Mouse (Mus musculus): ENCODE data around the gene Dpep3. TPM values are rescaled to one million over a fixed set of nuclear protein-coding genes. Genes with fewer than 3 reads are reported as not detected.

The Dpep3 gene
- polyA plus RNA-seq, 1 experiment = not detected

DNA sequence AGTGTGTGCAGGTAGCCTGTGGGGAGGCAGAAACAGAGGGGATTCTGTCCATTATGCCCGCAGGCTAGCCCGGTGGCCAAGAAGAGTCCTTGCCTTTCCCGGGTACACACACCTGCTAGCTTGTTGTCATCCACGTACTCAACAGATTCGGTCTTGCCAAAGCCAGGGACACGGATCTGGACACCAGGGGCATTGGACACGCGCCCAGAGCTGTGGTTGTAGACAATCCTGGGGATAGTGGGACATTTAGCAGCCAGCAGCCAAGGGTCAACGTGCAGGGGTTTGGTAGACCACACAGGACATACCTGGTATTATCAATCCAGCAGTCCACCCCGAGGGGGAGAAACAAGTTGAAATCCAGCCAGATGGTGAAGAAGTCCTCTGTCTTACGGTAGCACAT, 37.2 kb downstream of the Dpep3 start:
- H3K4me3 ChIP-seq (ENCODE audit: insufficient read depth, low read length) = no peak overlapping the region
- no peaks in the 10 kb centered on the region for H3K4me1 ChIP-seq (ENCODE audit: control insufficient read depth, insufficient read depth, low read length)
- no peak for TF ChIP-seq CTCF (IDR thresholded peaks at IDR 0.05; ENCODE audit: extremely low read depth, insufficient read depth, low read length)
- no peak for TF ChIP-seq POLR2A (IDR thresholded peaks at IDR 0.05; ENCODE audit: extremely low read depth, insufficient read depth, low read length)
- no peak overlapping the region for H3K27ac ChIP-seq (ENCODE audit: insufficient read depth, low read length)

DNA sequence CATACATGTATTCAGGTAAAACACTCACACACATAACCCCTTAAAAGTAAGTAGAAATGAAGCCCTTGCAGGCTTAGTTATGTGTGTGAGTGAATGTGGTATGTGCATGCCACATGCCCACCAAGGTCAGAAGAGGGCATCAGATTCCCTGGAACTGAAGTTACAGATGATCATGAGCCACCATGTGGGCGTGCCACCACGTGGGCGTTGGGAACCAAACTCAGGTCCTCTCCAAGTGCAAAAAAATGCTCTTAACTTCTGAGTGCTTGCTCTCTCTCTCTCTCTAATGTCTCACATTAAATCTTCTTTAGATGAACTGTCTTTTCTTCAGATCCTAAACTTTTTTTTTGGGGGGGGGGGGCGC, 40.9 kb downstream of the Dpep3 start, which contains the start of gene Psmb10:
Gene Psmb10 (minus strand): TSS at position 139 of the 364 bp plus-strand sequence.
- H3K4me3 ChIP-seq (ENCODE audit: insufficient read depth, low read length) = peak within 1 kb of the TSS; percentile 91
- TF ChIP-seq CTCF (IDR thresholded peaks at IDR 0.05; ENCODE audit: extremely low read depth, insufficient read depth, low read length) (no peak), POLR2A (IDR thresholded peaks at IDR 0.05; ENCODE audit: extremely low read depth, insufficient read depth, low read length) (no peak)

DNA sequence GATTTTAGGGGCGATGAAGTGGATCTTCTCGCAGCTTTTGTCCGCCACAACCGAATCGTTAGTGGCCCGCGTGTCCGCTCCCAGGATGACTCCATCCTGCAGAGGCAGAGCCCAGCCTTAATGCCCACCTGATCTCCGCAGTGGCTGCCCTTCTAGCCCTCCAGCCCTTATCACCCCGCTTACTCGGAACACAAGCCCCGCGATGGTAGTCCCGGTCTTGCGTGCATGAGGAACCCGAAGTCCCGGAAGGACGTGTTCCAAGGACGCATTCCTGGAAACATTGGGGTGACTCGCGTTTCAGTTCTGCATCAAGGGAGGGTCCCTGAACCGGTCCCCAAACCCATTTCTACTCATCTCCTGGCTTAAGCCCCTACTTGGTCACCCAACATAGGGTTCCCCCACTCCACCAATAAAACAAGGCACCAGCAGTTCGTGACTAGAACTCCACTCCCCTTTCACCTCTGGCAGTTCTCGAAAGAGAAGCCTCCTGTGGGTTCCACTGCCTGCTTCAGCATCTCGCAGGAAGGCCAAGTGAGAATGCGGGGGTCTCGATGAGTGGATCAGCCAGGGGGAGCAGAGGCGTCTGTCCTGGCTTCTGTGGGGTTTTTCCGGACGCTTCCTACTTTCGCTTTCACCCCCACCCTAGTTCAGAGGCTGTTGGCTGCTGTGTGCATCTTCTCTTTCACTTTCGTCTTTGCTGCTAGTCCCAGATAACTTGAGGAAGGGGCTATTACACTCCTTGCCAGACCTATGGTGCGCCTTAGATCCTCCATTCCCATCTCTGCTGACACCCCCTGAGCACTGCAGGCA, 41.5 kb downstream of the Dpep3 start:
- Histone ChIP-seq H3K4me1 (ENCODE audit: control insufficient read depth, insufficient read depth, low read length) (peaks cover 2% of the 10 kb centered on the region; the same call in 1 of the 2 replicates), H3K4me3 (ENCODE audit: insufficient read depth, low read length) (peak overlapping the region; percentile 91)

More for the DNA sequence above, 40.9 kb downstream of the Dpep3 start, which contains the start of gene Psmb10:
- Histone ChIP-seq H3K27ac (ENCODE audit: insufficient read depth, low read length) (peak within 1 kb of the TSS; percentile 89), H3K4me1 (ENCODE audit: control insufficient read depth, insufficient read depth, low read length) (peaks cover 2% of the 10 kb centered on the region; the same call in 1 of the 2 replicates)

DNA sequence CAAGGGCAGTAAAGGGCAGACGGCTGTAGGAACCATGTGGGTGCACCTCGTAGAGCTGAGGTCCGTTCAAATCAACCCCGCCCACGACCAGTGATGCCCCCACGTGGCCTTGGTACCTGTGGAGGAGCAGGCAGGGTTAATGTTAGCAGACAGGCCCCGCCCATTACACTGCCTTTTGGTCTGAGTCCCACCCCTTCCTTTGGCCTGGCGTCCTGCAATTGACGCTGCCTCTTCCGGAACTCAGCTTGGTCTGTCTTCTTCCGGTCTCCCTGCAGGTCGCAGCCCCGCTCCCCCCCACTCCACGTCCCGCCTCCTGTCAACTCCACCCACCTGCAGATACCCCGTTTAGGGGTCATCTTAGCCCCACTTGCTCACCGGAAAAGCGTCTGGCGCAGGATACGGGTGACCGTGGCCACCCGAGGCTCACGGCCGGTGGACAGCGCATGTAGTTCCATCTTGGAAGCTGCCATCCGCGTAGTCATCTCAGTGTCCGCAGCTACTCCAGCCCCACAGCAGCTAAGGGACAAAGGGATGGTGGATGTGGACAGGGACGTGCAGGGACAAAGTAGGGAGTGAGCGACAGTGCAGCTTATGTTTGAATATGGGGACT, 42.3 kb downstream of the Dpep3 start:
- H3K4me3 ChIP-seq (ENCODE audit: insufficient read depth, low read length) = peak overlapping the region; percentile 91
- H3K27ac ChIP-seq (ENCODE audit: insufficient read depth, low read length) = peak overlapping the region; percentile 89
- H3K4me1 ChIP-seq (ENCODE audit: control insufficient read depth, insufficient read depth, low read length) = peaks cover 2% of the 10 kb centered on the region; the same call in 1 of the 2 replicates
- no peak for TF ChIP-seq CTCF (IDR thresholded peaks at IDR 0.05; ENCODE audit: extremely low read depth, insufficient read depth, low read length)
- TF ChIP-seq POLR2A (IDR thresholded peaks at IDR 0.05; ENCODE audit: extremely low read depth, insufficient read depth, low read length) = peak; percentile 86

More for the DNA sequence above, 41.5 kb downstream of the Dpep3 start:
- TF ChIP-seq CTCF (IDR thresholded peaks at IDR 0.05; ENCODE audit: extremely low read depth, insufficient read depth, low read length) (no peak), POLR2A (IDR thresholded peaks at IDR 0.05; ENCODE audit: extremely low read depth, insufficient read depth, low read length) (peak; percentile 17; the same call in 1 of the 2 replicates)
- H3K27ac ChIP-seq (ENCODE audit: insufficient read depth, low read length) = peak overlapping the region; percentile 89

DNA sequence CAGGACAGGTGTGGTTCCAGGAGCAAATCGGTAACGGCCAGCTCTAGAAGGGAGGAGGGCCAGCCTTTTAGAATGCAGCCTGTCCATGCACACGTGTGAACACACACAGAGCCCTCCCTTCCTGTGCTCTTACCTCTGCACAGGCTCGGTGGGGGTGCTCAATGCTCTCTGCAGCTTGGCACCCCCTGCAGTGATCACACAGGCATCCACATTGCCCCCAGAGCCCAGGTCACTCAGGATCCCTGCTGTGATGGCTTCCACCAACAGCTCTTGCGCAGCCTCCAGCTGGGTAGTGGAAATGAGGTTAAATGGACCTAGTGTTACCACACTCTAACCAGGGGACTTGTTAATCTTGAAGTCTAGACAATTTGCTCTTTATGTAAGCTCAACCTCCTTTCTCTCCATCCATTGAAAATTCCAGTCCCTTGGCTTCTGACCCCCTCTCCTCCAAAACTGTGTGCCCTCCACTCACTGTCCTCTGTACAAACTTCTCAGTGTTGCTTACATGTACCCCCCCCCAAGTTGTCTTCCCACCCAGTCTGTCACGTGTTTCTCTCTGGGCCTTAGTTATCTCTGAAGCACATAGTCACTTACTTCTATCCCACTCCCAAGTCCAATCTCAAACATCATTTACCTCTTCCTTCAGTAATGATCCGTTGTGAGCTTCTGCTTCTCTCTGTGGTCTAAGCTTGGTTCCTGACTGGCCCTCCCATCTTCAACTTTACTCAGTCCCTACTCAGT, 43.2 kb downstream of the Dpep3 start:
- peaks cover 2% of the 10 kb centered on the region; the same call in 1 of the 2 replicates for H3K4me1 ChIP-seq (ENCODE audit: control insufficient read depth, insufficient read depth, low read length)
- H3K4me3 ChIP-seq (ENCODE audit: insufficient read depth, low read length) = peak overlapping the region; percentile 91
- peak overlapping the region; percentile 61; the same call in 1 of the 2 replicates for H3K27ac ChIP-seq (ENCODE audit: insufficient read depth, low read length)
- no peak for TF ChIP-seq POLR2A (IDR thresholded peaks at IDR 0.05; ENCODE audit: extremely low read depth, insufficient read depth, low read length)
- TF ChIP-seq CTCF (IDR thresholded peaks at IDR 0.05; ENCODE audit: extremely low read depth, insufficient read depth, low read length) = no peak

DNA sequence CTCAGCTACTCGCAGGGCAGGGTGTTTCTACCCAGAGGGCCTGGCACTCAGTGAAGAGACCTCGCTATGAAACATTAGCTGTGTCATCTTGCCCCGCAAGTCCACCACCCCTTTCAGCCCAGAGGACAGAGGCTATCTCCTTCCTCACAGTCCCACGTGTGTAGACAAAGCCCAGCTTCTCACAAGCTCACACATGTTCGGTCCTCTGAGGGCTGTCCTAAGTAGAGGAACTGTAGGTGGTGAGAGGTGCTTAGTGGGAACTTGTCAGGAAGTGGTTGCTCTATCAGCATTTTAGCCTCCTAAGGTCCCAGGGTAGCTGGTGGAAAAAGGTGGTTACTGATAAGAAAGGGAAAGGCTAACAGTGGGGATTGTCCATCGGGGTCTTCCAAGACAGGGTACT, 44.1 kb downstream of the Dpep3 start:
- peaks cover 2% of the 10 kb centered on the region for H3K4me1 ChIP-seq (ENCODE audit: control insufficient read depth, insufficient read depth, low read length)
- TF ChIP-seq POLR2A (IDR thresholded peaks at IDR 0.05; ENCODE audit: extremely low read depth, insufficient read depth, low read length) (no peak), CTCF (IDR thresholded peaks at IDR 0.05; ENCODE audit: extremely low read depth, insufficient read depth, low read length) (no peak)
- H3K4me3 ChIP-seq (ENCODE audit: insufficient read depth, low read length) = no peak overlapping the region
- no peak overlapping the region for H3K27ac ChIP-seq (ENCODE audit: insufficient read depth, low read length)

DNA sequence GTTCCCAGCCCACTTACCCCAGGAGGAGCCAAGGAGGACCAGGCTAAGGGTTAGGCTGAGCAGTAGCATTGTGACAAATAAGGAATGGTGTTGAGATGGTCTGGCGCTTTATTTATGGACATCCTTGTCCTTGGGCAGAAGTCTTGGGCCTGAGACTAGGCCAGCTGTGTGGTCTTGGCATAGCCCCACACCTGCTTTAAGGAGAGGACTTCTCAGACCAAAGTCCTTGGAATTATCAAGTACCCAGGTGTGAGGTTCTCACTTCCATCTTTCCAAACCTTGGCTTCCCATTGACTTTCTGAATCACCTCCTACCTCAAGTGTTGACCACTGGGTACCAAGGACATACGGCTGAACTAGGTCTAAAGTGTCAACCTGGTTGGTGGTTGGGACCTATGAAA, 45.5 kb downstream of the Dpep3 start, which contains the start of gene Ctrl:
Gene Ctrl (minus strand): TSS at position 101 of the 400 bp plus-strand sequence.
- Histone ChIP-seq H3K27ac (ENCODE audit: insufficient read depth, low read length) (no peak within 1 kb of the TSS), H3K4me1 (ENCODE audit: control insufficient read depth, insufficient read depth, low read length) (peaks cover 2% of the 10 kb centered on the region), H3K4me3 (ENCODE audit: insufficient read depth, low read length) (no peak within 1 kb of the TSS)
- TF ChIP-seq POLR2A (IDR thresholded peaks at IDR 0.05; ENCODE audit: extremely low read depth, insufficient read depth, low read length) = no peak
- TF ChIP-seq CTCF (IDR thresholded peaks at IDR 0.05; ENCODE audit: extremely low read depth, insufficient read depth, low read length) = no peak

DNA sequence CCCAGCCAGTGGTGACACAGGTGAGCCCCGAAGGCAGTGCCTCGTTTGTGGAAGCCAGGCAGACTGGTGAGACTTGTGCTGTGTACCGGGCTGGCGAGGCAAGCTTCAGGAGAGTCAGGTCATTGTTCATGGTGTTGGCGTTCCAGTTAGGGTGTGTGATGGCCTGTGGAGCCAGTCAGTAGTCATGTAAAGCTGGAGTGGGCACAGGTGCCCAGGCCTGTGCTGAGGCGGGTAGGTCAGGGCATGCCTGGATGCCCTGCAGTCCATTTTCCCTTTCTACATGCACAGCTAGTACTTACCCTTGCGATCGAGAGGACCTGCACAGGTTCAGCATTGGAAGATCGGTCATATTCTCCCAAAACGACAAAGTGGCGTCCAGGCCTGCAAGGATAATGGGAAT, 46.7 kb downstream of the Dpep3 start:
- peaks cover 2% of the 10 kb centered on the region for H3K4me1 ChIP-seq (ENCODE audit: control insufficient read depth, insufficient read depth, low read length)
- H3K27ac ChIP-seq (ENCODE audit: insufficient read depth, low read length) = no peak overlapping the region
- H3K4me3 ChIP-seq (ENCODE audit: insufficient read depth, low read length) = no peak overlapping the region
- TF ChIP-seq CTCF (IDR thresholded peaks at IDR 0.05; ENCODE audit: extremely low read depth, insufficient read depth, low read length) (no peak), POLR2A (IDR thresholded peaks at IDR 0.05; ENCODE audit: extremely low read depth, insufficient read depth, low read length) (no peak)

DNA sequence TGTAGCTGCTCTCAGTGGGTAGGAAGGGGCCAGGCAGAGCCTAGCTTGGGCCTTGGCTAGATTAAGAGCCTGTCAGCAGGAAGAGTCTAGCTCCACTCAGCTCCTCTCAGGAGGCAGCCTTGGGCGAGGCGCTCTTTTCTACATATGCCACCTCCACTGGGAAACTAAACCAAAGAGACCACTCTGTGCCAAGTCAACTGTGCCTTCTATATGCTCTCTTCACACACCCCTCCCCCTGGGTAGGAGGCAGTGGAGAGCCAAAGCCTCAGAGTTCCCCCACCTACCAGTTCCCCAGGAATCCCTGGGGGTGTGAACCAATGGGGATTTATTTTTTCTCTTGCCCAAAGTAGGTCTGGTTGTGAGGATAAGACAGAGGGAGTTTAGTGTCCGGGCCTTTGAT, 48.0 kb downstream of the Dpep3 start:
- peak overlapping the region; percentile 22 for H3K27ac ChIP-seq (ENCODE audit: insufficient read depth, low read length)
- peak; percentile 40; the same call in 1 of the 2 replicates for TF ChIP-seq POLR2A (IDR thresholded peaks at IDR 0.05; ENCODE audit: extremely low read depth, insufficient read depth, low read length)
- no peak for TF ChIP-seq CTCF (IDR thresholded peaks at IDR 0.05; ENCODE audit: extremely low read depth, insufficient read depth, low read length)
- H3K4me1 ChIP-seq (ENCODE audit: control insufficient read depth, insufficient read depth, low read length) = peaks cover 2% of the 10 kb centered on the region

More for the DNA sequence above, 48.0 kb downstream of the Dpep3 start:
- no peak overlapping the region for H3K4me3 ChIP-seq (ENCODE audit: insufficient read depth, low read length)
